Mouse (Mus musculus) limb, embryonic 15.5 days (tissue): ENCODE measurements at regions not wholly inside any gene's neighbourhood (a gene's known extent, or its start where the extent isn't known, plus 50 kb on each side); places are given as distances from the start of the nearest gene placed in this dataset.

Source experiments
- ATAC-seq: fragments of 200-750 bp; cut with Nextera tagmentation; 2 replicates; pipeline ENCODE4 v1.8.0; 2017; ENCODE audit warnings: low read depth, moderate TSS enrichment; ENCODE audit not compliant: insufficient number of reproducible peaks, low FRiP score, low TSS enrichment
- H3K27ac ChIP-seq: fragments of 300-500 bp; sonication (generic); 2 replicates; pipeline ENCODE4 v1.5.1; 2015; ENCODE audit warnings: moderate library complexity, mild to moderate bottlenecking, inconsistent platforms
- H3K27me3 ChIP-seq: fragments of 300-500 bp; sonication (generic); 2 replicates; pipeline ENCODE4 v1.6.1; 2015; ENCODE audit warnings: inconsistent platforms
- H3K36me3 ChIP-seq: fragments of 300-500 bp; sonication (generic); 2 replicates; pipeline ENCODE4 v1.6.1; 2015; ENCODE audit warnings: inconsistent platforms
- H3K4me1 ChIP-seq: fragments of 300-500 bp; sonication (generic); 2 replicates; pipeline ENCODE4 v1.6.1; 2015; ENCODE audit warnings: inconsistent platforms
- H3K4me2 ChIP-seq: fragments of 300-500 bp; sonication (generic); 2 replicates; pipeline ENCODE4 v1.6.1; 2015; ENCODE audit warnings: mild to moderate bottlenecking, inconsistent platforms
- H3K4me3 ChIP-seq: fragments of 300-500 bp; sonication (generic); 2 replicates; pipeline ENCODE4 v1.5.1; 2015; ENCODE audit warnings: mild to moderate bottlenecking, inconsistent platforms
- H3K9ac ChIP-seq: fragments of 300-500 bp; sonication (generic); 2 replicates; pipeline ENCODE4 v1.6.1; 2015; ENCODE audit warnings: inconsistent platforms
- H3K9me3 ChIP-seq: fragments of 300-500 bp; sonication (generic); 2 replicates; pipeline ENCODE4 v1.6.1; 2016; ENCODE audit warnings: inconsistent platforms
- WGBS: fragments of 180-500 bp; shearing (Covaris S2); methylation state at CpG from one replicate; pipeline ENCODE4 v1.1.7; 2015; 5-methylcytosine and 5-hydroxymethylcytosine counted together

DNA sequence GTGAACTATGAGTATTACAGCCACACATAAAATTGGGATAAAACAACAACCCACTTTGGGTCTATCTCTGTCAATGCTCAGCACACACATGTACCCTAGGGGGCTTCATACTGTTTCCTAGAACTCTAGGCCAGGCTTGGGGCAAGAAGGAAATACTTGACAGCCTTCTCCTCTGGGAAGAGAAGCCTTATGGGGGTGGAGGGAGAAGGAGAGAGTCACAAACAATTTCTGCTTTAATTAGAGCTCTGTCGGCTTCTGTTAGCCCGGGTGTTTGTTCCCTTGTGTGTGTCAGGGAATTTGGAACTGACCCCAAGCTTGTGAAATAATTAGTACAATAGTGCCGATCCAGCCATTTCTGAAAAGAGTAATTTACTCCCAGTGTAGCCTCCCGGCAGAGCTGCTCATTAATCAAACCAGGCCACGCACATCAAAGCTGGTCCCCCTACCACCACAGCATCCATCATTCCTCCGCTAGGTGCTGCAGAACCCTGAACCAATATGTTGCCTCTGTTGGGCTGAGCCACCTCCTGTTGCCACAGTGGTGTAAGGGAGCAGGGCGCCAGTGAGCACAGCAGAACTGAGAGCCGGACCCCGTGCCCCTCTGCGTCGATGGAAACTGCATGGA is 307.3 kb downstream of the Tmem114 start:
- no peak overlapping the region for H3K9ac ChIP-seq
- H3K4me3 ChIP-seq, result no peak overlapping the region
- H3K27me3 ChIP-seq, result no peaks in the 10 kb centered on the region
- ATAC-seq, result no peak
- H3K27ac ChIP-seq, result no peak overlapping the region
- H3K4me1 ChIP-seq, result no peaks in the 10 kb centered on the region
- H3K36me3 ChIP-seq, result no peaks in the 10 kb centered on the region
- H3K9me3 ChIP-seq, result no peaks in the 10 kb centered on the region
- no peak overlapping the region for H3K4me2 ChIP-seq
- WGBS, result 17% methylated on average over 11 of the region's 11 CpGs

DNA sequence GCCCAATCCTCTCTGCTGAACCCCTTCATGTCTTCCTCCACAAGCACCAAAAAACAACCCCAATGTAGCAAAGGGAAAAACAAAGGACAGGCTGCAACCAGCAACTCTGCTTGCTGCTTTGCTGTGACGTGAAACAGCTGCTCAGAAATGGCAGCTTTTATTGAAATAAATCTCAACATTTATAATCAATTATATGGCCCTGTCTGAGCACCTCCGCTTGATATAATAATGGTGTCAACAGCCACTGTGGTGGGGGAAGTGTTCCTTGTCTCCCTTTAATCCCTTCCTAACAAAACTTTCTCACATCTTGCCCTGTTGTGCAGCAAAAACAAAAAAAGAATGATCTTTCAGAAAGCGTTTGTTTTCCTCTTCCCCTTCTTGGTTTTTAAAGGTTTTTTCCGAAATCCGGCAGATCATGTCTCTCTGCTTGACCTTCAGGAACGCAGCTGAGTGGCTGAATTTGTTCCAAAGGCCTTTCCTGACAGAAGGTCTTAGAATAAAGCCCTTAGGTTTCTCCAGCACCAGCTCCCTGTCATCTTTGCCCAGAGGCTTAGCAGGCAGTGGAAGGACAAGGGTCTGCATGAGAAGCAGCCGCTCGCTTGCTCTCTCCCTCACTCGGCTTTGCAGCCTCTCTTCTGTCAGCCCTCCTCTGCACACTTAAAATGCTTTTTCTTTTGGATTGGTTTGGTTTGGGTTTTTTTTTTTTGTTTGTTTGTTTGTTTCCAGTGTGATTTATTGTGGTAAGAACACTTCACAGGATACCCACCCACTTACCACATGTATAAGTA is 313.4 kb downstream of the Tmem114 start:
- H3K36me3 ChIP-seq, result no peaks in the 10 kb centered on the region
- H3K9ac ChIP-seq, result no peak overlapping the region
- no peaks in the 10 kb centered on the region for H3K9me3 ChIP-seq
- H3K4me1 ChIP-seq, result 0 out of 2 replicates have a peak, but pooled peaks cover 5% of the 10 kb centered on the region
- WGBS, result 49% methylated on average over 9 of the region's 9 CpGs
- ATAC-seq, result no peak
- H3K27me3 ChIP-seq, result no peaks in the 10 kb centered on the region
- no peak overlapping the region for H3K4me2 ChIP-seq
- no peak overlapping the region for H3K27ac ChIP-seq
- no peak overlapping the region for H3K4me3 ChIP-seq

DNA sequence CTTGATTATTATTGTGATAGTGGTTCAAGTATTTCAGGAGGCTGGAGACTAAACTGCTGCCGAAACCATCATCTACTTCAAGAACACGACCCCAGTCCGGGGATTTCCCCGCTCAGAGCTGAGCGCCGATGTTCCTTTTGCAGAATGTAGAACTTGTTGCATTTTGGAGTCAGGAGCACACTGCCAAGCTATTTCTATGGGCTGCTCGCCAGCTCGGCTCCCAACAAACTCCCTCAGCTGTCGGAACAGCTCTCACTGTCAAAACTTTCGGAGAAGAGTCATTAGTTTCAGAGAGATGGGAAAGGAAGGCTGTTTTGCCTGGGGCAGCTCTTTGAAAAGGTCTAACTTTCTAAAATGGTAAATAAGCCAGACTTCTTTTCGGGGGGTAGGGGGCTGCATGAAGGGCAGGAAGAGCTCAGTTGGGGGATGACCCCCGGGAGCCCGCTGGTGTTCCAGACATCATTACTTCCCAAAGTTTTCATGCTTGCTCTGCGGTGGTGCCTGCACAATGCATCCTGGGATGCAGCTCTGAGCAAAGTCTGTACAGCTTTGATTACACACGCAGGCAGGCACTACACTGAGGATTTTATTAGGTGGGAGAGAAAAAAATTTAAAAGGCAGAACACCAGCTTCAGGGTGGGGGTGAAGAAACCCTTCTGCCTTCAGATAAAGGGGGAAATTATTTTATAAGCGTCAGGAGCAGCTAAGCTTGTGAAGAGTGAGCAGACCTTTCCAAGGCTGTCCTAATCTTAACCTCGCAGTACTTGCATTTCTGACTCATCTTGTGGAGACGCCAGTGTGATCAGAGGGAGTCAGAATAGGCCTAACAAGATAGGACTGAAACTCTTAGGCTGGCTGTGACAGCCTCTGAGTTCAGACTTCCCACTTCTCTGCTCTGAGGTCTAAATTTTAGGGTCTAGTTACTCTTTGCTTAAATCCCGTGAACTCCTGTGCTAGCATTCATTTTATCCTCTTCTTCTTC is 316.5 kb downstream of the Tmem114 start:
- ATAC-seq, result 0 out of 2 replicates have a peak, but pooled peaks have one; percentile 44
- peak overlapping the region; percentile 25 for H3K4me2 ChIP-seq
- peak overlapping the region; percentile 12; the same call in 1 of the 2 replicates for H3K4me3 ChIP-seq

DNA sequence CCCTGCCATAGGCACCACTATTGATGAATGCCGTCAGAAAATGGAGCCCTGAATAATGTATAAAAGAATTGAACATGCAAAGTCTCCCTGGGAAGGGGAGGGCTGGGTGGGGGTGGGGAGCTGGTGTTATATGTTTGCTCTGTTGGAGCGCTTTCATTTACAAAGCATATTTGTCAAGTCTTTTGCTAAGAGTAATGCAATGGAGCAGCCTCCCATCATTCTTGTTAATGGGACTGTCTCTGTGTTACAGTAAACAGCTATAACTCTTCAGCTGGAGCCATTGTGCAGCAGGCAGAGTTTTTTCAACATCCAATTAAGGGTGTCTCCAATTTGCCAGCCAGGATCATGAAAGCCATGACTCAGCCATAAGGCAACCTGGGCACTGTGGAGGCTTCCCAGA is 345.9 kb downstream of the Tmem114 start:
- WGBS, result 86% methylated on average over 2 of the region's 2 CpGs
- no peak for ATAC-seq
- H3K4me2 ChIP-seq, result no peak overlapping the region
- no peaks in the 10 kb centered on the region for H3K36me3 ChIP-seq
- H3K9me3 ChIP-seq, result no peaks in the 10 kb centered on the region
- H3K27ac ChIP-seq, result no peak overlapping the region
- H3K4me3 ChIP-seq, result no peak overlapping the region
- H3K9ac ChIP-seq, result no peak overlapping the region
- H3K4me1 ChIP-seq, result no peaks in the 10 kb centered on the region
- H3K27me3 ChIP-seq, result no peaks in the 10 kb centered on the region

More for the DNA sequence above, 316.5 kb downstream of the Tmem114 start:
- peak overlapping the region; percentile 27; the same call in 1 of the 2 replicates for H3K27ac ChIP-seq
- 0 out of 2 replicates have a peak, but pooled peaks cover 5% of the 10 kb centered on the region for H3K4me1 ChIP-seq
- no peaks in the 10 kb centered on the region for H3K9me3 ChIP-seq
- no peaks in the 10 kb centered on the region for H3K36me3 ChIP-seq
- H3K27me3 ChIP-seq, result no peaks in the 10 kb centered on the region
- WGBS, result 24% methylated on average over 19 of the region's 19 CpGs
- H3K9ac ChIP-seq, result no peak overlapping the region

DNA sequence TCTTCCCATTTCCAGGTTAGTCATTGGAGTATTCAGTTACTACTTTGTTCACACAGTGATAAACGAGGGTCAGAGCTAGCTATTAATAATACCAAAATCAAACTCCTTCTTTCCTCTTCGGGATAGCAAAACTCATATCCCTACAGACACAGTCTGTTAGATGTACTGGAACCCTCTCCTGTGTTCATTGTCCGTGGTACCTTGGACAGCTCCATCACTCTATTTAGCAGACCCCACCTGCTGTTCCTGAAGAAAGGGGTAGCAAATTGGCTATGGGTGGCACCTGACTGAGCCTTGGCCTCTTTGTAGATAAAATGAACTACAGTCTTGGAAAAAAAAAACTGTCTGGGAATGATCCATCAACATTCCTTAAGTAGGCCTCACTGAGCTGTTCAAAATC is 346.5 kb downstream of the Tmem114 start:
- Histone ChIP-seq H3K9ac (no peak overlapping the region), H3K36me3 (no peaks in the 10 kb centered on the region), H3K4me3 (no peak overlapping the region), H3K9me3 (no peaks in the 10 kb centered on the region), H3K27me3 (no peaks in the 10 kb centered on the region), H3K4me1 (no peaks in the 10 kb centered on the region), H3K4me2 (no peak overlapping the region), H3K27ac (no peak overlapping the region)
- ATAC-seq, result no peak
- 67% methylated on average over 3 of the region's 3 CpGs for WGBS

DNA sequence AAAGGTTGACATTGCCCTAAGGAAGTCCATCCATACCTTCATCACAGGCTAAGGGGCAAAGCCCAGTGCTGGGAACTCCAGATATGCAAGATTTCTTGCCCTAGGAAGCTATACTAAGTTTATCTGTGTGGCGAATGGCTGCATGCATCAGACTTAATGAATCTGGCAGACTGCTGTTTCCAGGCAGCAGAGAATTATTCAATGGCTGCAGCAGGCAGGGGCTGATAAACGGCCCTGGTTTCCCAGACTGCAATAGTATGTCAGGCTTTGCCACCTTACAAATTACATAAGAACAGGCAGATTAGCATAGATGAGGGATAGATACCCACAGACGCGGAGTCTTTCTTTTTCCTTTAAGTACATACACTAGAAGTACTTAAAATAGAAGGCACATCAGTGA is 350.2 kb downstream of the Tmem114 start:
- Histone ChIP-seq H3K36me3 (no peaks in the 10 kb centered on the region), H3K9ac (no peak overlapping the region), H3K9me3 (no peaks in the 10 kb centered on the region), H3K4me3 (no peak overlapping the region), H3K27me3 (no peaks in the 10 kb centered on the region), H3K4me1 (no peaks in the 10 kb centered on the region), H3K27ac (no peak overlapping the region), H3K4me2 (no peak overlapping the region)
- 64% methylated on average over 4 of the region's 4 CpGs for WGBS
- ATAC-seq, result no peak

DNA sequence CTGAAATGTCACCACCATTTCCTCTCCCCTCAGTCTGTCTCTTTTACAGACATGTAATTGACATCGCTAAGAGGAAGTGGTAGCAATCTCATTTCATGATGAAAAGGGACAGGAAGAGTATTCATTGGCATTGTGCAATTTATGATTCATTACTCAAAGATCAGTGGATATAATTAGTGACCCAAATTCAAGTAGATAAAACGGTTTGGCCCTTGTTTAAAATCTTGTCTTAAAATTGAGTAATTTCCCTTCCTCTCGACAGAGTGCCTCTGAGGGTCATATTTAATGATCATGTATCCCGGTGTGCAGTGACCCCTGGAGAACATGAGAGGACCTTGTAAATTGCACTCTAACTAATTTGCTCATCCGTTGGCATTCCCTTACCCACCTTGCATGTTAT is 371.0 kb downstream of the Tmem114 start:
- Histone ChIP-seq H3K9ac (no peak overlapping the region), H3K27ac (no peak overlapping the region), H3K4me1 (no peaks in the 10 kb centered on the region), H3K27me3 (no peaks in the 10 kb centered on the region), H3K4me2 (no peak overlapping the region), H3K36me3 (no peaks in the 10 kb centered on the region), H3K4me3 (no peak overlapping the region), H3K9me3 (no peaks in the 10 kb centered on the region)
- ATAC-seq, result no peak
- WGBS, result 25% methylated on average over 5 of the region's 5 CpGs

DNA sequence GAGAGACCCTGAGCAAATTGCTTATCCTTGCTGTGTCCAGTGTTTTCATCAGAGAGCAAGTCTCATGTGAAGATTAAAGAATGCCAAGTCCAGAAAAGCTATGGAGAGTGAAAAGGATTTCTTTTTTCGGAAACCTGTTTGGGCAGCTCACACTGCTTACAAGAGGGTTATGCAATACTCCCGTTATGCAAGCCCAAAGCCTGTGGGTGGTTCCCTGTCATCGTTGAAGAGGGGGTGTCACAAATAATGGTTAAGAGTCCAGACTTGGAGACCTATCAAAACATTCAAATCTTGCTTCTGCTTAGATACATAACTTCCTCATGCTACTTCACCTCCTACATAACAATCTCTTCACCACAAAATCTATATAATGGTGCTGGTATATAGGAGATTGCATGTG is 416.0 kb downstream of the Tmem114 start:
- H3K4me1 ChIP-seq, result no peaks in the 10 kb centered on the region
- H3K4me3 ChIP-seq, result no peak overlapping the region
- H3K27ac ChIP-seq, result no peak overlapping the region
- no peaks in the 10 kb centered on the region for H3K27me3 ChIP-seq
- no peak for ATAC-seq
- WGBS, result 57% methylated on average over 3 of the region's 3 CpGs
- H3K4me2 ChIP-seq, result no peak overlapping the region
- H3K9ac ChIP-seq, result no peak overlapping the region
- no peaks in the 10 kb centered on the region for H3K36me3 ChIP-seq
- no peaks in the 10 kb centered on the region for H3K9me3 ChIP-seq

DNA sequence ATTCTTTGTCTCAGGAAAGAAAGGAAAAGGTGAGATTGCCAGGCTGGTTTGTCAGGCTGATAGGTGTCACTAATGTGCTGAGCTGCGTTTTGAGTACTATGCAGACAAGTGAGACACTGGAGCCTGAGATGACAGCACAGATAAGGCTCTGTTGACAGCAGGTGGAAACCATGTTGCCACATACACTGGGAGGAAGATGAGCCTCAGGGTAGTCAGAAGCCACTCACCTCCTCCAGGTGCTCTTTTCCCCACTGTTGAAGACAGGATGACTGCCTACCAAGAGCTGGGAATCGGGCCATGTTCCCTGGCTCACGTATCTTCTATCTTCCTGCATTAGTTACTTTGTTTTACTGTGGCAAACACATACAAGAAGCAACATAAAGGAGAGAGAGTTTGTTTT is 418.3 kb downstream of the Tmem114 start:
- WGBS, result 75% methylated on average over 3 of the region's 3 CpGs
- no peaks in the 10 kb centered on the region for H3K36me3 ChIP-seq
- H3K4me3 ChIP-seq, result no peak overlapping the region
- H3K4me2 ChIP-seq, result no peak overlapping the region
- no peak for ATAC-seq
- no peak overlapping the region for H3K9ac ChIP-seq
- no peaks in the 10 kb centered on the region for H3K27me3 ChIP-seq
- no peaks in the 10 kb centered on the region for H3K9me3 ChIP-seq
- H3K27ac ChIP-seq, result no peak overlapping the region
- no peaks in the 10 kb centered on the region for H3K4me1 ChIP-seq

DNA sequence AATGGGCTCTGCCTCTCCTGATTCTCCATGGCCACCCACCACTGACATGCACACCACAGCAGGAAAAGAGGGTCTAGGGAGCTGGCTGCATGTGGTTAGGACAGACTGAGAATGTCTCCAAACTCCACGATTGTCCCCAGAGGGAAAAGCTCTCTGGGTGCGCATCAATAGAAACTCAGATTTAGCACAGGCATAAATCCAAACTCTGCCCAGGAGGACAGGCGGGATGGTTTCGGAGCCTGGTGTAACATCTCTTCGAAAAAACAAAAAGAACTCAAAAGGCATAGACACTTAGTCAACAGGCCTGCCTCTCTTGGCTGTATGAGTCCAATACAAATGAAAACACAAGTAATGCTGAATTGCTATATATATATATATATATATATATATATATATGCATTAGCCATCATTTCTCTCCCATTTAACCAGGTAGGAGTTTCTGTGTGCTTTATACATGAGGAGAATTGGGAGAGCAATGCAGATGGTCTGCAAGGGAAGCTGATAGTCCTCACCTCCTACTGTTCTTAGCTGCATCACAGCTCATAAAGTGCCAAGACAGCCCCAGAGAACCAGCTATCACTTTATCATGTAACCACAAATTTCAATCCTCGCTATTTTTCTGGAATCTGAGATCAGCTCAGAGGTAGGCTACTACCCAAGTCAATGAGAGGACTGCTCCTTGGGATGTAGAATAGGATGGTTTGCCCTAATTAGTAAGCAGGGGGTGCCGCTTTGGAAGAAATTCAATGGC is 422.4 kb downstream of the Tmem114 start:
- Histone ChIP-seq H3K4me2 (no peak overlapping the region), H3K9me3 (no peaks in the 10 kb centered on the region), H3K9ac (no peak overlapping the region), H3K27me3 (no peaks in the 10 kb centered on the region), H3K4me1 (no peaks in the 10 kb centered on the region), H3K4me3 (no peak overlapping the region), H3K27ac (no peak overlapping the region), H3K36me3 (no peaks in the 10 kb centered on the region)
- WGBS, result 84% methylated on average over 7 of the region's 7 CpGs
- ATAC-seq, result no peak

DNA sequence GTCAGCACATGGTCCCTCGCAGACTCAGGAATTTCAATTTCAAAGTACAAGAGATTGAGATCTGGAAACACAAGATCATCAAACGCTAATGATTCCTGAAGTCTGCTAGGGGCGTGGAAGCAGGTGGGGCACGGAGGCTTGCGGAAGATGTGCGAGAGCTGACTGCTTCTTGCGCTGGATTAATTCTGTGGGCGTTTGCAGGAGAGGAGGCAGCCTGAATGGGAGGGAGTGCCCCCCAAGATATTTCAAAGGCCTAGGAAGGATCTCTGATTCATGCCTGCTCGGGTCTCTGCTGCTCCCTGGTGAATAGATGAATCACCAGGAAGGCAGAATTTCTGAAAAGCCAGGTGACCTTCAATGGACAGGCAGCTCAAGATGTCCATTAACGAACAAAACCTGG is 442.1 kb downstream of the Tmem114 start:
- Histone ChIP-seq H3K36me3 (no peaks in the 10 kb centered on the region), H3K27ac (no peak overlapping the region), H3K4me1 (no peaks in the 10 kb centered on the region), H3K27me3 (no peaks in the 10 kb centered on the region), H3K9me3 (no peaks in the 10 kb centered on the region), H3K4me2 (no peak overlapping the region), H3K4me3 (no peak overlapping the region), H3K9ac (no peak overlapping the region)
- WGBS, result 49% methylated on average over 10 of the region's 10 CpGs
- ATAC-seq, result no peak
